Mouse (Mus musculus) limb, embryonic 12.5 days (tissue): Measurements from ENCODE around the gene Rcc1. TPM values are rescaled to one million over a fixed set of nuclear protein-coding genes. Genes with fewer than 3 reads are reported as not detected.
A peak's percentile ranks its signal among the peaks of the same experiment; 100 is the strongest.

Experiments used
- ATAC-seq: fragments of 200-750 bp; cut with Nextera tagmentation; 2 replicates; pipeline ENCODE4 v1.8.0; 2017; ENCODE audit warnings: low read depth, moderate TSS enrichment; ENCODE audit not compliant: insufficient number of reproducible peaks, insufficient read depth, low FRiP score, low TSS enrichment
- H3K27ac ChIP-seq: fragments of 300-500 bp; sonication (generic); 2 replicates; pipeline ENCODE4 v1.5.1; 2016; ENCODE audit warnings: mild to moderate bottlenecking, moderate library complexity
- H3K27me3 ChIP-seq: fragments of 300-500 bp; sonication (generic); 2 replicates; pipeline ENCODE4 v1.6.1; 2016; ENCODE audit warnings: mild to moderate bottlenecking, moderate library complexity
- H3K36me3 ChIP-seq: fragments of 300-500 bp; sonication (generic); 2 replicates; pipeline ENCODE4 v1.6.1; 2016; ENCODE audit warnings: mild to moderate bottlenecking, moderate library complexity
- H3K4me1 ChIP-seq: fragments of 300-500 bp; sonication (generic); replicated peaks from 2 replicates; pipeline ENCODE4 v1.6.1; 2016
- H3K4me2 ChIP-seq: fragments of 300-500 bp; sonication (generic); 2 replicates; pipeline ENCODE4 v1.6.1; 2016; ENCODE audit warnings: mild to moderate bottlenecking, moderate library complexity
- H3K4me3 ChIP-seq: fragments of 300-500 bp; sonication (generic); replicated peaks from 2 replicates; pipeline ENCODE4 v1.5.1; 2016; ENCODE audit warnings: mild to moderate bottlenecking
- H3K9ac ChIP-seq: fragments of 300-500 bp; sonication (generic); replicated peaks from 2 replicates; pipeline ENCODE4 v1.6.1; 2016; ENCODE audit warnings: mild to moderate bottlenecking, moderate library complexity
- H3K9me3 ChIP-seq: fragments of 300-500 bp; sonication (generic); 2 replicates; pipeline ENCODE4 v1.6.1; 2016; ENCODE audit warnings: mild to moderate bottlenecking, moderate library complexity
- WGBS: fragments of 180-500 bp; shearing (Covaris S2); methylation state at CpG from one replicate; pipeline ENCODE4 v1.1.7; 2016; 5-methylcytosine and 5-hydroxymethylcytosine counted together
- polyA plus RNA-seq: library from polyadenylated mRNA; unstranded; fragments of >200 nt; fragmentation: Nextera tagmentation; extraction: Ambion mirVana; gene quantifications from 2 replicates; pipeline ENCODE4 v1.2.1, GENCODE M21; 2016

Rcc1 gene
- 101 and 102 TPM in 2 replicates for polyA plus RNA-seq

GRCm38 (mm10) chr4:132353481-132353885 is at the start of gene Rcc1:
Gene Rcc1 (minus strand): TSS chr4:132353605.
- H3K36me3 ChIP-seq = peaks cover 46% of the 10 kb centered on the region
- H3K9me3 ChIP-seq = no peaks in the 10 kb centered on the region
- H3K4me3 ChIP-seq = peak within 1 kb of the TSS; percentile 76
- H3K27ac ChIP-seq = peak within 1 kb of the TSS; percentile 92
- no peaks in the 10 kb centered on the region for H3K27me3 ChIP-seq
- under 1% methylated on average over 31 of the region's 31 CpGs for WGBS
- peak; percentile 87 for ATAC-seq
- H3K4me1 ChIP-seq = peaks cover 15% of the 10 kb centered on the region
- H3K4me2 ChIP-seq = peak within 1 kb of the TSS; percentile 87
- H3K9ac ChIP-seq = peak within 1 kb of the TSS; percentile 87

GRCm38 (mm10) chr4:132401016-132401415 is 47.6 kb upstream of the Rcc1 start:
- no peak overlapping the region for H3K9ac ChIP-seq

GRCm38 (mm10) chr4:132398863-132399262 is 45.5 kb upstream of the Rcc1 start:
- Histone ChIP-seq H3K27ac (0 out of 2 replicates have a peak overlapping the region, but pooled peaks have one; percentile 23), H3K4me3 (no peak overlapping the region), H3K9ac (no peak overlapping the region), H3K36me3 (0 out of 2 replicates have a peak, but pooled peaks cover 11% of the 10 kb centered on the region), H3K9me3 (no peaks in the 10 kb centered on the region), H3K4me2 (no peak overlapping the region), H3K4me1 (peaks cover 17% of the 10 kb centered on the region), H3K27me3 (no peaks in the 10 kb centered on the region)
- no peak for ATAC-seq
- WGBS = 68% methylated on average over 5 of the region's 5 CpGs

More at GRCm38 (mm10) chr4:132401016-132401415, 47.6 kb upstream of the Rcc1 start:
- Histone ChIP-seq H3K9me3 (no peaks in the 10 kb centered on the region), H3K4me1 (peaks cover 17% of the 10 kb centered on the region), H3K4me3 (no peak overlapping the region), H3K4me2 (no peak overlapping the region), H3K27me3 (no peaks in the 10 kb centered on the region), H3K36me3 (peaks cover 16% of the 10 kb centered on the region; the same call in 1 of the 2 replicates), H3K27ac (no peak overlapping the region)
- 94% methylated on average over 9 of the region's 9 CpGs for WGBS
- no peak for ATAC-seq

- peak overlapping the region; percentile 18; the same call in 1 of the 2 replicates for H3K27ac ChIP-seq
- 47% methylated on average over 11 of the region's 11 CpGs for WGBS
- H3K4me2 ChIP-seq = peak overlapping the region; percentile 13; the same call in 1 of the 2 replicates
- 0 out of 2 replicates have a peak, but pooled peaks cover 11% of the 10 kb centered on the region for H3K36me3 ChIP-seq
- no peaks in the 10 kb centered on the region for H3K27me3 ChIP-seq
- H3K4me3 ChIP-seq = no peak overlapping the region
- ATAC-seq = no peak; the same call in 1 of the 2 replicates
- H3K4me1 ChIP-seq = peaks cover 17% of the 10 kb centered on the region
- H3K9me3 ChIP-seq = no peaks in the 10 kb centered on the region
- H3K9ac ChIP-seq = no peak overlapping the region
Observed at GRCm38 (mm10) chr4:132398045-132398774, 44.8 kb upstream of the Rcc1 start.

GRCm38 (mm10) chr4:132397120-132397519 is 43.7 kb upstream of the Rcc1 start:
- no peaks in the 10 kb centered on the region for H3K27me3 ChIP-seq
- no peak overlapping the region for H3K27ac ChIP-seq
- no peak overlapping the region for H3K4me3 ChIP-seq
- 81% methylated on average over 3 of the region's 3 CpGs for WGBS
- no peak for ATAC-seq
- H3K9me3 ChIP-seq = no peaks in the 10 kb centered on the region
- peaks cover 17% of the 10 kb centered on the region for H3K4me1 ChIP-seq
- no peak overlapping the region for H3K9ac ChIP-seq
- 0 out of 2 replicates have a peak, but pooled peaks cover 11% of the 10 kb centered on the region for H3K36me3 ChIP-seq
- H3K4me2 ChIP-seq = no peak overlapping the region

GRCm38 (mm10) chr4:132396251-132396650 is 42.8 kb upstream of the Rcc1 start:
- Histone ChIP-seq H3K4me3 (no peak overlapping the region), H3K36me3 (0 out of 2 replicates have a peak, but pooled peaks cover 11% of the 10 kb centered on the region), H3K4me1 (peaks cover 17% of the 10 kb centered on the region), H3K9ac (no peak overlapping the region), H3K9me3 (no peaks in the 10 kb centered on the region), H3K4me2 (no peak overlapping the region), H3K27me3 (no peaks in the 10 kb centered on the region), H3K27ac (no peak overlapping the region)
- no peak for ATAC-seq
- 96% methylated on average over 7 of the region's 7 CpGs for WGBS

- H3K36me3 ChIP-seq = peaks cover 9% of the 10 kb centered on the region
- H3K9me3 ChIP-seq = no peaks in the 10 kb centered on the region
- H3K27me3 ChIP-seq = no peaks in the 10 kb centered on the region
- WGBS = 93% methylated on average over 8 of the region's 8 CpGs
- ATAC-seq = no peak
- no peak overlapping the region for H3K9ac ChIP-seq
- no peaks in the 10 kb centered on the region for H3K4me1 ChIP-seq
- H3K4me3 ChIP-seq = no peak overlapping the region
- H3K4me2 ChIP-seq = no peak overlapping the region
- H3K27ac ChIP-seq = no peak overlapping the region
Observed at GRCm38 (mm10) chr4:132391063-132391740, 37.8 kb upstream of the Rcc1 start.

GRCm38 (mm10) chr4:132389302-132389701 is 35.9 kb upstream of the Rcc1 start:
- H3K4me1 ChIP-seq = no peaks in the 10 kb centered on the region
- ATAC-seq = no peak
- no peak overlapping the region for H3K9ac ChIP-seq
- no peak overlapping the region for H3K4me2 ChIP-seq
- H3K27ac ChIP-seq = no peak overlapping the region
- no peaks in the 10 kb centered on the region for H3K27me3 ChIP-seq
- no peak overlapping the region for H3K4me3 ChIP-seq
- peaks cover 25% of the 10 kb centered on the region for H3K36me3 ChIP-seq
- WGBS = 88% methylated on average over 4 of the region's 4 CpGs
- no peaks in the 10 kb centered on the region for H3K9me3 ChIP-seq

- H3K4me1 ChIP-seq = no peaks in the 10 kb centered on the region
- H3K9me3 ChIP-seq = no peaks in the 10 kb centered on the region
- H3K4me3 ChIP-seq = no peak overlapping the region
- H3K36me3 ChIP-seq = peaks cover 38% of the 10 kb centered on the region
- H3K27me3 ChIP-seq = no peaks in the 10 kb centered on the region
- no peak overlapping the region for H3K4me2 ChIP-seq
- H3K9ac ChIP-seq = no peak overlapping the region; the same call in 1 of the 2 replicates
- ATAC-seq = no peak
- WGBS = 80% methylated on average over 5 of the region's 5 CpGs
- H3K27ac ChIP-seq = no peak overlapping the region
Observed at GRCm38 (mm10) chr4:132387617-132388016, 34.2 kb upstream of the Rcc1 start.

GRCm38 (mm10) chr4:132386846-132387245 is 33.4 kb upstream of the Rcc1 start:
- H3K9ac ChIP-seq = no peak overlapping the region
- ATAC-seq = no peak
- no peak overlapping the region for H3K4me3 ChIP-seq
- H3K9me3 ChIP-seq = no peaks in the 10 kb centered on the region
- 84% methylated on average over 7 of the region's 7 CpGs for WGBS
- H3K4me2 ChIP-seq = no peak overlapping the region
- peaks cover 46% of the 10 kb centered on the region for H3K36me3 ChIP-seq
- H3K4me1 ChIP-seq = no peaks in the 10 kb centered on the region
- H3K27ac ChIP-seq = no peak overlapping the region
- no peaks in the 10 kb centered on the region for H3K27me3 ChIP-seq

- Histone ChIP-seq H3K4me3 (no peak overlapping the region), H3K27me3 (no peaks in the 10 kb centered on the region), H3K9me3 (no peaks in the 10 kb centered on the region), H3K9ac (no peak overlapping the region), H3K36me3 (peaks cover 52% of the 10 kb centered on the region), H3K4me1 (no peaks in the 10 kb centered on the region), H3K27ac (no peak overlapping the region), H3K4me2 (no peak overlapping the region)
- ATAC-seq = no peak
- 87% methylated on average over 8 of the region's 8 CpGs for WGBS
Observed at GRCm38 (mm10) chr4:132385771-132386410, 32.5 kb upstream of the Rcc1 start.
